Mouse (Mus musculus) R1 (cell line): ENCODE data around the gene Kcnma1.
A peak's percentile ranks its signal among the peaks of the same experiment; 100 is the strongest.

Experiments
- DNase-seq: peaks from one replicate; pipeline ENCODE4 v3.0.0-alpha.2; 2018; ENCODE audit warnings: low read depth, low spot score

Kcnma1 gene

DNA sequence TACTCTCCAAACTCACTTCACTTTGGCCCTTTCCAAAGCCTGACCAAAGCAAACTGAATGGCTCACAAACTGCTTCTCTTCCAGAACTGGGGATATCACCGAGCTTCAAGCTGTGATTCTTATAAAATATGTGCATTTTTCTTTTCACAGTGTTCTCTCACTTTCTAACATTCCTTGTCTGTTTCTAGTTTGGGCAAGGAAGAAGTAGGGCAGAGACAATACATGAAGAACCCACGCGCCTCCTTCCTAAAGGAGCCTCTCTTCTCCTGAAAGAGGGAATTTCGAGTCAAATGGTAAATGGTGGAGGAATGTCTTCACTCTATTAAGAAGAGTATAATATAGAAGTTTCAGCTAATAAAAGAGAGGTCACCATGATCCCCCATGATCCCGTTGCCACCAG lies 709.0 kb downstream of the Kcnma1 start:
- no peak for DNase-seq

DNA sequence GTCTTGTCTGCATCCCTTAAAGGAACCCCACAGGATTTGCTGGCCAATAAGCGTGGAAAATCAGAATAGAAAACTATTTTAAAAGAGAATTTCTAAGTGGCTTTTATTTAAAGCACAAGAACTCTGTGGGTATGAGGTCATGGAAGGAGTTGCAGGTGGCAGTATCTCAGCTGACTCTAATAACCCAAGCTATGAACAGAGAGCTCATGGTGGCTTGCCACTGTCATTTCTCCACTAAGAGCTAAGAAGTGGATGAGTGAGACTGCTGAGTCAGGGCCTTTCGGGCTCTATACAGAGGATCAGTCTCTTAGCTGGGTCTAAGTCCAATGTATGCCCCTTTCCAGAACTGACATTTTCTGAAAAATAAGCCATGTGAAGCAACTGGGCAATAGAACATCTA lies 713.8 kb downstream of the Kcnma1 start:
- DNase-seq, result no peak

DNA sequence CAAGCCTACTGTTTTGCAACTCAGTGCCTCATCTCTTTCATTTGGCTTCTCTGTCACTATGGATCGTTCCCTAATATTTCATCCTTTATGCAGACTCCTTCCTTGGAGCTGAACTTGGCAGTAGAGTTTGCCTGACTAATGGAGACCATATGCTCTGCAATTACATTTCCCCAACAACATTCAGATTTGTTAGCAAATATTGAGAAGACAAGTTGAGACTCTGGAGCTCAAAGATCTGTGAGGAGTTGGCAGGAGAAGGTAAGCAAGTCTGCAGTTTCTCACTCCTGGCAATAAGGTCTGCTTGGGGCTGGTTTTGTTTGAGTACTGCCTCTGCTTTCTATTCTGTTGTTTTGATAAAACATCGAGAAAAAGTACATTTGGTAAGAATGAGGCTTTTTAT lies 723.7 kb downstream of the Kcnma1 start:
- no peak for DNase-seq

DNA sequence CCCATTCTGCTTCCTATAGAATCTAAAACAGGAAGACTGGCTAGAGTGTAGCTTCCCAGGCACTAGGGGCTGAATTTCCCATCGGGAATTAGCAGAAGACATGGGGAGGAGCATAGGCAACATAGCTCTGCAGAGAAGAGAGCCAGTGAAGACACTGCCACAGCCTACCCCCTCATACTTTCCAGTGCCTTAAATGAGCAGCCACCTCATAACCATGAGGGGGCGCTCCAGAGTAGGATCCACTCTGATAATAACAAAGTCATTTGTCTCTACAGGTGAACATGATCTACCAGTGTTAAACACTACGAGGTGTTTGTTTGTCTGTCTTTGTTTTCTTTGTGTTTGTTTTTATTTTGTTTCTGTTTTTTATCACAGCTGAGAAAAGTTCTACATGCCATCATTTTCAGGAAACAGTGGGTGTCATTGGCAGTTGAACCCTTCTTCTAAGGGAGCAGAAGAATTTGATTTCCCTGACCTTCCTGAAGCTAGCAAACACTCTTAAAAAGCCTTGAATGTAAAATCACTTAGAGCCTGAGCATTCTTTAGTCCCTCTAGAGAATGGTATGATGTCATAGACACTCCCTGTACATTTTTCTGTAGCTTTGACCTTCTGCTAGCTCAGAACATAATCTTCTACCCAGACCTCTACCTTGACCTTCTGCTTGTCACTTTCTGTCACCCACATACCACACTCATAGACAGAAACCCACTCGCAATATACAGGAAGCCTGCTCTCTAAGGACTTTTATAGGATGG lies 747.6 kb downstream of the Kcnma1 start:
- peak; percentile 30 for DNase-seq

DNA sequence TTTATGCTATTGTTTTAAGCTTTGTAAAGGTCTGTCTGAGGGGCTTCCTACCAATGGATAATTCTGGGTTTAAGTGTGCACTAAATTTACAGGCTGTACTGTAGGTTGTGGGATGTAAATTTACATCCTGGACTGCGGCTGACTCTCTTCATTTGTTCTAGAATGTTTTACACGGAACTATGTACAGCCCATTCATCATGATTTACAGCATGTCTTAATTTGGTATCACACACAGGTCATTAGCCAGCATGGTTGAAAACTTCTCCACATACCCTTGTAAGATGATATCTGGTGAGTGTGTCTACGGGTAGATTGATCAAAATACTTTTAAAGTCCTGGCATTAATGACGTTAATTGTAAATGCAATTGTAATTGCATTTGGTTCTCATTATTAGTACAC lies 761.1 kb downstream of the Kcnma1 start:
- DNase-seq, result no peak

DNA sequence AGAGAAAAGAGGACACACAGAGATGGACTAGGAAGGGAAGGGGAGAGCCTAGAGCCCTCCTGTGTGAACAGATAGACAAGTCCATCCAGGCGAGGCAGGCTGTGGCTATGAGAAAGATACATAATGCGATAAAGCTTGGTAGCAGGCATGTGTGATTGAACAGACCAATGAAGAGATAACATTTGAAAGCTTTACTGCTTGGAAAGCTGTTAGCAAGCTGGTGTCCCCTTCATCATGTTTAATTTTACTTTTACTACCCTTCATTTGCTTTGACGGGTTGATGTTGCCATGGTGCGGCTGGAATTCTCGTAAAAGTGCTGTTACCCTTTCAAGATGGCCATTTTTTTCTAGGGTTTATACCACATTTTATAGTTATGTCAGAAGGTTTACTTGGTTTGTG lies 769.8 kb downstream of the Kcnma1 start:
- DNase-seq, result no peak

DNA sequence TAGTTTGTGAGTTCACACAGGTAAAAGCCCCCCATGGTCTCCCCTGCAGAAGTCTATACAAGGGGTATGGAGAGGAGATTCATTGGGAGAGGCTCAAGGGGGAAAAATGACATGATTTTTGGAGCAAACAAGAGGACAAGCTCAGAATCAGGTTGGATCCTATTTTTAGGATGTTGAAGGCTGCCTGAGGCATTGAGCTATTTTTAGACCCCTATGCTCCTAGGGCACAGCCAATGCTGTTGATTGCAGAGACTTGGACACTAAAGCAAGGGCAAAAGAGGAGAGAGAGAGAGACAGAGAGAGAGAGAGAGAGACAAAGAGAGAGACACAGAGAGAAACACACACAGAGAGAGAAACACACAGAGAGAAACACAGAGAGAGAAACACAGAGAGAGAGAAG lies 770.4 kb downstream of the Kcnma1 start:
- no peak for DNase-seq
